Mouse (Mus musculus): Measurements from ENCODE around the gene Olfr736. TPM values are rescaled to one million over a fixed set of nuclear protein-coding genes. Genes with fewer than 3 reads are reported as not detected.

Olfr736 gene
- polyA plus RNA-seq (2012; rRNA removed) = not detected in 2 replicates

- no peak for DNase-seq (ENCODE audit: low spot score)
These were observed at the start of gene Olfr736 for GRCm38 (mm10) chr14:50380863-50381262. TSS of gene Olfr736 (plus strand) at chr14:50381163.

- DNase-seq (ENCODE audit: low spot score) = no peak
These were observed 32.2 kb upstream of the Olfr736 start, which contains the start of gene Olfr735 for GRCm38 (mm10) chr14:50348796-50349195. TSS of gene Olfr735 (minus strand) at chr14:50348872.

- no peak for DNase-seq (ENCODE audit: low spot score)
These were observed 28.5 kb upstream of the Olfr736 start for GRCm38 (mm10) chr14:50352438-50352837.

- DNase-seq (ENCODE audit: low spot score) = no peak
These were observed 24.2 kb upstream of the Olfr736 start for GRCm38 (mm10) chr14:50356725-50357124.

DNA sequence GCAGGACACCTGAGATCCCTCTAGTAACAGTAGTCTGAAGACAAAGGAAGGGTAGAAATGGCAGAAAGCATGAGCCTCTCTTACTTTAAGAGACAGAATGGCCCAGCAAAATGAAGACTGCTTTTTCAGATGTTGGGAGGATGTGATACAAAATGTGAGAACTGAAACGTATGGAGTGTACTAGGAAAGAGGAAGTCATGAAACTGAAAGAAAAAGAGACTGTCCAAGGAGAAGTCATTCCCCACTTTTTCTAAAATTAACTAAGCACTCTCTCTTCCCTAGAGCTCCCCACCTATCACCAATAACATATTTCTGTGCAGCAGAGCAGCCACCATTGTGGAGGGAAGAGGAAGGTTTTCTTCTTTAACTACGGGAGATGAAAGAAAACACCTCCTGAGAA is 23.4 kb upstream of the Olfr736 start, which contains the start of gene Tlr11:
Gene Tlr11, plus strand, starts transcription at position 322 of the 400 bp plus-strand sequence.
- DNase-seq (ENCODE audit: low spot score) = no peak

GRCm38 (mm10) chr14:50360480-50360879 is 20.5 kb upstream of the Olfr736 start:
- DNase-seq (ENCODE audit: low spot score) = no peak

DNA sequence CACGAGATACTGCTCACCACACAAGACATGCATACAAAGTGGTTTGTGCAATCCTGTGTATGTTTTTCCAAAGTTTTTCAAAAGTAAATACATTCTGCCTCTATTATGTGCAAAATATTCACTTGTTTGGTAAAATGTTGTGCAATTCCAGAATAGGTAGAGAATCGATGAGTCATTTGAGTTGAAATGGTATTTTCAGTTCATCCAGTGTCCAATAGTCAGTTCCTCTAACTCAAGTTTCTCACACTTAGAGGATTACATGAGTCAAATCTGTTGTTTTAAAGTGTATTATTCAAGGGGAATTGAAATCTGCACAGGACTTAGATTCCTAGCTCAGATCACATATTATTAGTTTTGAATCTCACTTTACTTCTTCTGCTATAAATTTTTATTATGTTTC is 17.4 kb upstream of the Olfr736 start:
- no peak for DNase-seq (ENCODE audit: low spot score)

- no peak for DNase-seq (ENCODE audit: low spot score)
These were observed 26.3 kb downstream of the Olfr736 start, which contains the start of gene Olfr738 for GRCm38 (mm10) chr14:50407268-50407667. TSS of gene Olfr738 (plus strand) at chr14:50407568.

- DNase-seq (ENCODE audit: low spot score) = no peak
These were observed 37.4 kb downstream of the Olfr736 start, which contains the start of gene Olfr739 for GRCm38 (mm10) chr14:50418326-50418725. TSS of gene Olfr739 (plus strand) at chr14:50418626.

Other genes starting within 250 kb of the Olfr736 start
- not detected in 2 replicates for gene Olfr728, start 238.5 kb upstream of the Olfr736 start, polyA plus RNA-seq (2012; rRNA removed)
- gene Olfr729, start 228.3 kb upstream of the Olfr736 start, polyA plus RNA-seq (2012; rRNA removed) = not detected in 2 replicates
- gene Olfr730, start 193.0 kb upstream of the Olfr736 start, polyA plus RNA-seq (2012; rRNA removed) = not detected in 2 replicates
- not detected in 2 replicates for gene Olfr731, start 139.3 kb upstream of the Olfr736 start, polyA plus RNA-seq (2012; rRNA removed)
- gene Olfr732, start 97.0 kb upstream of the Olfr736 start, polyA plus RNA-seq (2012; rRNA removed) = not detected in 2 replicates
- not detected in 2 replicates for gene Olfr733, start 79.6 kb upstream of the Olfr736 start, polyA plus RNA-seq (2012; rRNA removed)
- not detected in 2 replicates for gene Olfr734, start 54.4 kb upstream of the Olfr736 start, polyA plus RNA-seq (2012; rRNA removed)
- gene Olfr735, start 32.3 kb upstream of the Olfr736 start, polyA plus RNA-seq (2012; rRNA removed) = 0.07 TPM in 1 of 2 replicates, not detected in the other
- 1.1 and 1.4 TPM in 2 replicates for gene Tlr11, start 23.2 kb upstream of the Olfr736 start, polyA plus RNA-seq (2012; rRNA removed)
- not detected in 2 replicates for gene Olfr738, start 26.4 kb downstream of the Olfr736 start, polyA plus RNA-seq (2012; rRNA removed)
- not detected in 2 replicates for gene Olfr739, start 37.5 kb downstream of the Olfr736 start, polyA plus RNA-seq (2012; rRNA removed)
- not detected in 2 replicates for gene Olfr740, start 64.4 kb downstream of the Olfr736 start, polyA plus RNA-seq (2012; rRNA removed)
- gene Olfr741, start 91.6 kb downstream of the Olfr736 start, polyA plus RNA-seq (2012; rRNA removed) = not detected in 2 replicates
- gene Olfr742, start 122.4 kb downstream of the Olfr736 start, polyA plus RNA-seq (2012; rRNA removed) = not detected in 2 replicates
- not detected in 2 replicates for gene Olfr743, start 140.7 kb downstream of the Olfr736 start, polyA plus RNA-seq (2012; rRNA removed)
- gene Olfr744, start 233.7 kb downstream of the Olfr736 start, polyA plus RNA-seq (2012; rRNA removed) = not detected in 2 replicates